Mouse (Mus musculus) stomach, embryonic 16.5 days (tissue): Measurements from ENCODE around the gene Pacs2. TPM values are rescaled to one million over a fixed set of nuclear protein-coding genes. Genes with fewer than 3 reads are reported as not detected.
A peak's percentile ranks its signal among the peaks of the same experiment; 100 is the strongest.

ENCODE experiments used
- ATAC-seq: fragments of 200-750 bp; cut with Nextera tagmentation; 2 replicates; pipeline ENCODE4 v1.8.0; 2017; ENCODE audit warnings: moderate number of reproducible peaks, moderate TSS enrichment; ENCODE audit not compliant: insufficient read depth, low FRiP score
- H3K27ac ChIP-seq: fragments of 300-500 bp; sonication (generic); 2 replicates; pipeline ENCODE4 v1.5.1; 2014; ENCODE audit warnings: low read length
- H3K27me3 ChIP-seq: fragments of 300-500 bp; sonication (generic); 2 replicates; pipeline ENCODE4 v1.6.1; 2014; ENCODE audit warnings: low read length, control low read depth, mixed read lengths; ENCODE audit not compliant: control insufficient read depth, insufficient read depth
- H3K36me3 ChIP-seq: fragments of 300-500 bp; sonication (generic); 2 replicates; pipeline ENCODE4 v1.6.1; 2014; ENCODE audit warnings: low read length; ENCODE audit not compliant: control insufficient read depth, insufficient read depth
- H3K4me1 ChIP-seq: fragments of 300-500 bp; sonication (generic); 2 replicates; pipeline ENCODE4 v1.6.1; 2014; ENCODE audit warnings: low read length, control low read depth, mixed read lengths; ENCODE audit not compliant: control insufficient read depth, insufficient read depth
- H3K4me2 ChIP-seq: fragments of 300-500 bp; sonication (generic); 2 replicates; pipeline ENCODE4 v1.6.1; 2014; ENCODE audit warnings: low read depth, low read length, mixed read lengths
- H3K4me3 ChIP-seq: fragments of 300-500 bp; sonication (generic); replicated peaks from 2 replicates; pipeline ENCODE4 v1.5.1; 2014; ENCODE audit warnings: mild to moderate bottlenecking, low read length
- H3K9ac ChIP-seq: fragments of 300-500 bp; sonication (generic); 2 replicates; pipeline ENCODE4 v1.6.1; 2014; ENCODE audit warnings: low read length
- H3K9me3 ChIP-seq: fragments of 300-500 bp; sonication (generic); replicated peaks from 2 replicates; pipeline ENCODE4 v1.6.1; 2016; ENCODE audit warnings: low read length, control low read depth; ENCODE audit not compliant: control insufficient read depth
- WGBS: fragments of 180-500 bp; shearing (Covaris S2); extraction: QIAGEN DNeasy Blood & Tissue Kit; methylation state at CpG from one replicate; pipeline ENCODE4 v1.1.7; 2014; 5-methylcytosine and 5-hydroxymethylcytosine counted together
- microRNA-seq: library from miRNA; unstranded; fragments of <30 nt; microRNA quantifications from one replicate; pipeline ENCODE4, GENCODE M21; 2016
- polyA plus RNA-seq: library from polyadenylated mRNA; unstranded; fragments of >200 nt; fragmentation: Nextera tagmentation; extraction: Ambion mirVana; gene quantifications from 2 replicates; pipeline ENCODE4 v1.2.1, GENCODE M21; 2015

The Pacs2 gene
- polyA plus RNA-seq, 1 experiment from 2014 or later: 11.2 TPM

- Histone ChIP-seq H3K9ac (no peak overlapping the region), H3K4me3 (no peak overlapping the region), H3K36me3 (peaks cover 15% of the 10 kb centered on the region), H3K27ac (no peak overlapping the region), H3K9me3 (no peaks in the 10 kb centered on the region), H3K4me1 (peaks cover 10% of the 10 kb centered on the region), H3K27me3 (no peaks in the 10 kb centered on the region), H3K4me2 (no peak overlapping the region)
- ATAC-seq: no peak
- 83% methylated on average over 4 of the region's 4 CpGs for WGBS
Measured at GRCm38 (mm10) chr12:113114141-113114540, 99.8 kb downstream of the Pacs2 start.

GRCm38 (mm10) chr12:113114856-113115538, 100.7 kb downstream of the Pacs2 start:
- WGBS: 69% methylated on average over 16 of the region's 16 CpGs
- Histone ChIP-seq H3K4me2 (no peak overlapping the region), H3K9ac (no peak overlapping the region), H3K27me3 (no peaks in the 10 kb centered on the region), H3K9me3 (no peaks in the 10 kb centered on the region), H3K36me3 (peaks cover 15% of the 10 kb centered on the region), H3K4me1 (peaks cover 5% of the 10 kb centered on the region; the same call in 1 of the 2 replicates), H3K27ac (no peak overlapping the region), H3K4me3 (no peak overlapping the region)
- ATAC-seq: no peak

GRCm38 (mm10) chr12:113119516-113120410, 105.5 kb downstream of the Pacs2 start:
- H3K36me3 ChIP-seq: peaks cover 23% of the 10 kb centered on the region

More at GRCm38 (mm10) chr12:113119516-113120410, 105.5 kb downstream of the Pacs2 start:
- Histone ChIP-seq H3K9me3 (no peaks in the 10 kb centered on the region), H3K4me1 (no peaks in the 10 kb centered on the region), H3K27me3 (no peaks in the 10 kb centered on the region), H3K9ac (no peak overlapping the region), H3K4me2 (no peak overlapping the region), H3K4me3 (no peak overlapping the region), H3K27ac (no peak overlapping the region)
- WGBS: 85% methylated on average over 20 of the region's 20 CpGs
- peak; percentile 46; the same call in 1 of the 2 replicates for ATAC-seq

Small RNA genes within 50 kb of the gene (microRNA-seq; reads per million reads assigned to microRNA genes)
- gene Gm44471: not detected

Other genes with a start within 250 kb of the Pacs2 start
- 4.9 and 5.4 TPM in 2 replicates for gene Ahnak2, start 211.9 kb upstream of the Pacs2 start, polyA plus RNA-seq
- gene Clba1, start 205.6 kb upstream of the Pacs2 start, polyA plus RNA-seq: 5.8 and 6.9 TPM in 2 replicates
- 87.7 and 87.9 TPM in 2 replicates for gene Cdca4, start 185.1 kb upstream of the Pacs2 start, polyA plus RNA-seq
- gene Gpr132, start 146.3 kb upstream of the Pacs2 start, polyA plus RNA-seq: 0.15 and 0.22 TPM in 2 replicates
- gene Jag2, start 84.7 kb upstream of the Pacs2 start, polyA plus RNA-seq: 5.1 and 6.4 TPM in 2 replicates
- 80.2 and 81.9 TPM in 2 replicates for gene Nudt14, start 72.4 kb upstream of the Pacs2 start, polyA plus RNA-seq
- gene Btbd6, start 38.0 kb upstream of the Pacs2 start, polyA plus RNA-seq: 16.2 and 20.6 TPM in 2 replicates
- gene Brf1, start 13.8 kb upstream of the Pacs2 start, polyA plus RNA-seq: 50.3 and 53.9 TPM in 2 replicates
- not detected in 2 replicates for gene Tex22, start 60.0 kb downstream of the Pacs2 start, polyA plus RNA-seq
- 8.9 and 10.8 TPM in 2 replicates for gene Mta1, start 83.8 kb downstream of the Pacs2 start, polyA plus RNA-seq
- 140 and 142 TPM in 2 replicates for gene Crip2, start 125.7 kb downstream of the Pacs2 start, polyA plus RNA-seq
- 350 and 360 TPM in 2 replicates for gene Crip1, start 131.8 kb downstream of the Pacs2 start, polyA plus RNA-seq
- gene Tedc1, start 141.9 kb downstream of the Pacs2 start, polyA plus RNA-seq: 24.0 and 24.3 TPM in 2 replicates
- gene Tmem121, start 171.4 kb downstream of the Pacs2 start, polyA plus RNA-seq: 4.6 and 6.5 TPM in 2 replicates